Mouse (Mus musculus) T-helper 1 cell (primary cell): ENCODE data around the gene Tspan9.

Source experiments
- in situ Hi-C: fragments of 300-600 bp; cut with MboI, MseI; formaldehyde crosslinking; loops from one replicate; pipeline ENCODE4 v1.15.1; 2025; ENCODE audit warnings: high pct_unique_total_duplicates

The Tspan9 gene

GRCm38 (mm10) chr6:128103874-128104273 lies 39.5 kb downstream of the Tspan9 start:
- in situ Hi-C loops, result no loop called here

- in situ Hi-C loops, result no loop called here
These were observed 40.9 kb downstream of the Tspan9 start for GRCm38 (mm10) chr6:128102296-128102999.

GRCm38 (mm10) chr6:128099871-128100270 lies 43.5 kb downstream of the Tspan9 start:
- in situ Hi-C loops, result no loop called here

- in situ Hi-C loops, result no loop called here
These were observed 44.2 kb downstream of the Tspan9 start for GRCm38 (mm10) chr6:128099190-128099589.

GRCm38 (mm10) chr6:128096521-128096920 lies 46.9 kb downstream of the Tspan9 start:
- in situ Hi-C loops, result no loop called here

GRCm38 (mm10) chr6:128095906-128096305 lies 47.5 kb downstream of the Tspan9 start:
- in situ Hi-C loops, result no loop called here

- in situ Hi-C loops, result no loop called here
These were observed 48.3 kb downstream of the Tspan9 start for GRCm38 (mm10) chr6:128095131-128095530.

GRCm38 (mm10) chr6:128093856-128094628 lies 49.4 kb downstream of the Tspan9 start:
- in situ Hi-C loops, result loop anchor here (5.0 kb wide), 1 partner anchor 122 kb away; no protein-coding TSS in a partner anchor

- in situ Hi-C loops, result loop anchor here (5.0 kb wide), 1 partner anchor 120 kb away; no protein-coding TSS in a partner anchor
These were observed 50.8 kb downstream of the Tspan9 start for GRCm38 (mm10) chr6:128092621-128093020.

- in situ Hi-C loops, result loop anchor here (5.0 kb wide), 1 partner anchor 119 kb away; no protein-coding TSS in a partner anchor
These were observed 51.6 kb downstream of the Tspan9 start for GRCm38 (mm10) chr6:128091833-128092166.

GRCm38 (mm10) chr6:128090985-128091832 lies 52.2 kb downstream of the Tspan9 start:
- in situ Hi-C loops, result loop anchor here (5.0 kb wide), 1 partner anchor 119 kb away; no protein-coding TSS in a partner anchor

- in situ Hi-C loops, result loop anchor here (5.0 kb wide), 1 partner anchor 118 kb away; no protein-coding TSS in a partner anchor
These were observed 53.4 kb downstream of the Tspan9 start for GRCm38 (mm10) chr6:128089770-128090702.

- in situ Hi-C loops, result no loop called here
These were observed 54.5 kb downstream of the Tspan9 start for GRCm38 (mm10) chr6:128088746-128089523.

- in situ Hi-C loops, result no loop called here
These were observed 57.8 kb downstream of the Tspan9 start for GRCm38 (mm10) chr6:128085488-128086066.

GRCm38 (mm10) chr6:128083305-128083704 lies 60.1 kb downstream of the Tspan9 start:
- in situ Hi-C loops, result no loop called here

- in situ Hi-C loops, result no loop called here
These were observed 61.6 kb downstream of the Tspan9 start for GRCm38 (mm10) chr6:128081781-128082180.

- in situ Hi-C loops, result no loop called here
These were observed 62.1 kb downstream of the Tspan9 start for GRCm38 (mm10) chr6:128081293-128081692.

GRCm38 (mm10) chr6:128079576-128080224 lies 63.7 kb downstream of the Tspan9 start:
- in situ Hi-C loops, result no loop called here

GRCm38 (mm10) chr6:128078508-128078907 lies 64.9 kb downstream of the Tspan9 start:
- in situ Hi-C loops, result no loop called here
